Mouse (Mus musculus) embryo, embryonic 9.5 days (tissue): Measurements from ENCODE around the gene Ush2a.

Experiments
- DNase-seq: peaks from one replicate; pipeline ENCODE4 v3.0.0-alpha.2; 2017; ENCODE audit errors: extremely low spot score

Ush2a gene

GRCm38 (mm10) chr1:188261903-188262682 lies at the start of gene Ush2a:
Gene Ush2a (plus strand): TSS chr1:188262023.
- no peak for DNase-seq

GRCm38 (mm10) chr1:188214885-188215611 lies 46.8 kb upstream of the Ush2a start:
- DNase-seq, result no peak

- no peak for DNase-seq
Measured at GRCm38 (mm10) chr1:188221226-188221792, 40.5 kb upstream of the Ush2a start.

DNA sequence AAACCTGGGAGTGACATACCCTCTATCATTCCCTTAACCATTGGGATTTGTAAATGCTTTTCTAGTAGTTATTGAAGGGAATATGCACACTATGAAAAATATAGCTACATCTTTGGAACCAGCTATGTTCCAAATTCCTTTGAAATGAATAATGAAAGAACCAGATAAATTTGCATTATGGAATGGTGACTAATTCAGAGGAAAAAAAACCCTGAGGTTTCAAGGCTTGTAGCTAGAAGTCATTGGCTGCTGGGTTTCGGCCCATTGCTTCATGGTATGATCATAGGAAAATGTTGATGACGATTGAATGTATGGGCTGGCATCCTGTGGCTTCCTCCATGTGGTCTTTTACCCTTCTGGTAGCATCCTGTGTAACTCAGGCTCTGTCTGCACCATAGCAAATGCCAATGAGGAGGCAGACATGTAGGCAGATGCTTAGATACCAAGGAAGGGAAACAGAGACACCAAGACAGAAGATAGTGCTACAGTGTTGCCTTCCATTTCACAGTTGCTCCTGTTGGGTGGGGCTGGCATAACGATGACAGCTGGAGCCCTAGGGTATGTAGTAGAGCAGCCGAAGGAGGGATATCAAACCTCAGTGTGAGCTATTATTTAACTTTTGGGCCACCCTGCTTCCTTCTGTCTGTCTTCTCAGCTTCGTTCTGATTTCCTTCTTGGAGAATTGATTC lies 28.6 kb upstream of the Ush2a start:
- no peak for DNase-seq

- no peak for DNase-seq
Measured at GRCm38 (mm10) chr1:188238636-188239035, 23.2 kb upstream of the Ush2a start.

- no peak for DNase-seq
Measured at GRCm38 (mm10) chr1:188241766-188242165, 20.1 kb upstream of the Ush2a start.

DNA sequence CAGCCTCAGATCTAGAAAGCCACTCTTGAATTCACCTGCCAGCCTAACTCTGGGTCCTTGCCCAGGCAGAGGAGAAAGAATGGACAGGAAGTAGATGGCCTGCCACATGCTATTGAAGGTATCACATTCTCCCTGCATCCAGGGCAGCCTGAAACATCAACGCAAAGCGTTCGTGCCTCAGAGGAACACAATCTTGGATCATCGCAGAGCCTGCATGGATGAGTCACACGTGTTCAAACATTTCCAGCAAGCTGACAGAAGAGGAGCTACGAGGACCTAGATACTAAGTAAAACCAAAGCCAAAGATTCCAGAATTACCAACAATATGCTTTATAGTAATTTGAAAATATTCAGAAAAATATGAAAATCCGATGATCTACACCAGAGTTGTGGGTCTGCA lies 4.3 kb upstream of the Ush2a start:
- DNase-seq, result no peak

- DNase-seq, result peak; percentile 19
Measured at GRCm38 (mm10) chr1:188260259-188261107, 1.3 kb upstream of the Ush2a start.

DNA sequence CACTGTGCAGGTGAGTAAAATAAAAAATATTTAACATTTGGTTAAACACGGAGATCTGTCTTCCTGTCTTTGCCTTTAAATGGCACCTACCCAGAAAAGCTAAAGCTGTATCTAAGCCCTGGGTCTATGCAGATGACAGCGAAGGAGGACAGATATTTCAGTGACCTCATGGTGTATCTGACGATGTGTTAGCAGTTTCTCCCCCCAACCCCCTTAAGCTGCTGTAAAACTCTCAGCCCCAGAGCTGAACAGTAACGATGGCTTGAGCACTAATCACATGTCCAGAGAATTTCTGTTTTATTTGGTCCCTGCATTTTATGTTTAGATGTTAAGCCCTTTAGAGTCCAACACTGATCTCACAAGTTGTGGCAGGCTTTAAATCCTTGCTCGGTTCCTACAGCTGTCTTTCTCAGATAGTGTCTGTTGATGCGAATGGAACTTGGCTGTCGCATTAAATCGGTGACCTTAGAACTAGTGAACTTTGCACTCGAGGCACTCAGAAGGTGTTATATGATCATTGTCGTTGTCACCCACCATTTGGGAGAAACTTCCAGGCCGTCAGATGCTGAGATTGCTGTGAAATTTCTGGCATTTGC lies 5.4 kb downstream of the Ush2a start:
- DNase-seq, result no peak

DNA sequence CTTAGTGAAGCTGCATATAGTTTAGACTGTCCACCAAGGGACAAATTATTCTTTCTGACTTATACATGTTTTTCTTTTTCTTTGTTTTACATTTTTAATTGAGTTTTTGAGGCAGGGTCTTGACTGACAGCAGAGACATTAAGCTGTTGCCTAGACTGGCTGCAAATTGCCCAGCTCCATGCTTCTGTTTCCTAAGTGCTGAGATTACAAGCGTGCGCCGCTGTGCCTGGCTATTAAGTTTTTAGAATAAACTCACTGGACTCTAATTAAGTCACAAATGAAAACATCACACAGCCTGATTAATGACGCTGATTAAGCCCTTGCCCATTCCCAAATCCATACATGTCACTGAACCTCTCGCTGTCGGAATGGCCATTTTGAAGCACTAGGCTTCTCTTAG lies 7.2 kb downstream of the Ush2a start:
- DNase-seq, result no peak

DNA sequence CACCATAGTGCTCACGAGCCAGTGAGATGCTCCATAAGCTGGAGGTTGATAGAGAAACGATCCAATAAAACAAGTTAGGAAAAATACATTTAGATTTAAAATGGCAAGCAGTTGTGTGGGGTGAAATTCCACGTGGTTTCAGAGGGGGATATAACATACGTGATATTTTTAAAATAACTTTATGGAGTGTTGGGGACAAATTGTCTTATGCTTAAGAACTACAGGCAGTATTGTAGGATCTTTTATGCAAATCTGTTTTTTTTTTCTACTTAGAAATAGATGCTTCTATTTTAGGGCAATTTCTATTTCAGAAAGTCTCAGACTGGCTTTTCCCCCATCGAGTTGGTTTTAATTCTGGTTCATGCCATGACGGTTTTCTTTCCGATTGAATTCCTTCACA lies 51.5 kb downstream of the Ush2a start:
- no peak for DNase-seq

- DNase-seq, result no peak
Measured at GRCm38 (mm10) chr1:188316574-188316973, 54.8 kb downstream of the Ush2a start.

GRCm38 (mm10) chr1:188320204-188320603 lies 58.4 kb downstream of the Ush2a start:
- no peak for DNase-seq

DNA sequence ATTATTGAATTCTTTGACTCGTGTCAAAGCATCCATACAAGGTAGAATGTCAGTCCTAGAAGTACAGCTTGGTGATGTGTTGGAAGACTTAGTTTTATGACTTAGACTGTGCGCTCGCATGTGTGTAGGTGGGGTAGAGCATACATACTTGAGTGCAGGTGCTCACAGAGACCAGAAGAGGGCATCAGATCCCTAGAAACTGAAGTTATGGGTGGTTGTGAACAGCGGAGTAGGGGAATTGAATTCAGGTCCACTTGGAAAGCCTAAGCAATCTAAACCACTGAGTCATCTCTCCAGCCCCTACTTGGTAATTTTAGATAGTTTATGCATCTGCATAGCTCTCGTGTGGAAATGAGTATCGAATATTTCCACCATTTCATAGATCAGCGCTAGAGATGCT lies 59.7 kb downstream of the Ush2a start:
- DNase-seq, result no peak

DNA sequence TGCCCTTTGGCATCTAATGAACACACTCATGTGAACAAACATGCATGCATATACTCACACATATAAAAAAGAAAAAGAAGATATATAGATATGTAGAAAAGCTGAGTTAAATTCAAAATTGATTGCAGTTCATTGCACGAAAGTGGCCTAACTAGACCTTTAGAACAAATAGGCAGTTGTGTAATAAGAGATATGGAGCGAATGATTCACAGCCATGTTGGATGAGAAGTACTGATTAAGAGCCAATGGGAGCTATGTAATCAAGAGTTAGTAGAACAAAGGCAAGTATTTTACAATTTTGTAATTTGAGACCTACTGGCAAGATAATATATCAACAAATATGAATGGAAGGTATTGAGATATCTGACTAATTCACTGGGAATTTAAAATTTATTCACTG lies 68.6 kb downstream of the Ush2a start:
- no peak for DNase-seq

GRCm38 (mm10) chr1:188333936-188334335 lies 72.1 kb downstream of the Ush2a start:
- DNase-seq, result no peak

DNA sequence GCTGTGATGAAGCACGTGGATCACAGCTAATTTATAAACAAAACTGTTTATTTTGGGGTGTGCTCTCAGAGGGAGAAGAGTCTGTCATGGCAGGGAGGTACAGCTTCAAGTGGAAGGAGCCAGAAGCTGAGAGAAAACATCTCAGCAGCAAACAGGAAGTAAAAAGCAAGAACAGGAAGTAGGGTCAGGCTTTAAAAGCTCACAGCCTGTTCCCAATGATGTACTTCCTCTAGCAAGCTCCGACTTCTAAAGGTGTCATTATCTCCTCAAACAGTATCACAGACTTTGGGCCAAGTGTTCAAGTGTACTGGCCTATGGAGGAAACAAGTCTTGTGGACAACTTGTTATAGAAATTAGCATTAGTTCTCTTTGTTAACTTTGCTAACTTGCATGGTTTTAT lies 85.9 kb downstream of the Ush2a start:
- no peak for DNase-seq

GRCm38 (mm10) chr1:188354726-188355125 lies 92.9 kb downstream of the Ush2a start:
- DNase-seq, result no peak

- no peak for DNase-seq
Measured at GRCm38 (mm10) chr1:188363548-188363947, 101.7 kb downstream of the Ush2a start.

DNA sequence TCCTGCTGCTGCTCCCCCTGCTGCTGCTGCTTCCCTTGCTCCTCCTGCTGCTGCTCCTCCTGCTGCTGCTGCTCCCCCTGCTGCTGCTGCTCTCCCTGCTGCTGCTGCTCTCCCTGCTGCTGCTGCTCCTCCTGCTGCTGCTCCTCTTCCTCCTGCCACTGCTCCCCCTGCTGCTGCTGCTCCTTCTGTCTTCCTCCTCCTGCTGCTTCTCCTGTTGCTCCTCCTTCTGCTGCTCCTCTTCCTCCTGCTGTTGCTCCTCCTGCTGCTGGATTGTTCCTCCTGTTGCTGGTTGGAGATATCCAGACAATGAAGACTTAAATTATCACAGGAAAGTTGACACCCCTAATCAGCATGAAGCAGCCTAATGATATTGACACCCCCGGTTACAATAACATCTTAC lies 123.4 kb downstream of the Ush2a start:
- no peak for DNase-seq

GRCm38 (mm10) chr1:188385733-188386261 lies 124.0 kb downstream of the Ush2a start:
- no peak for DNase-seq
